Mouse (Mus musculus) right cerebral cortex, postnatal 14 days (tissue): ENCODE data around the gene Mki67.
"Not testable (repeated sequence)": the region's sequence is repeated elsewhere in the genome, so short reads cannot be mapped to it uniquely, and the experiment has no call there.

Experiments used
- DNase-seq: peaks from one replicate; pipeline ENCODE4 v3.0.0; 2022

Gene Mki67

DNA sequence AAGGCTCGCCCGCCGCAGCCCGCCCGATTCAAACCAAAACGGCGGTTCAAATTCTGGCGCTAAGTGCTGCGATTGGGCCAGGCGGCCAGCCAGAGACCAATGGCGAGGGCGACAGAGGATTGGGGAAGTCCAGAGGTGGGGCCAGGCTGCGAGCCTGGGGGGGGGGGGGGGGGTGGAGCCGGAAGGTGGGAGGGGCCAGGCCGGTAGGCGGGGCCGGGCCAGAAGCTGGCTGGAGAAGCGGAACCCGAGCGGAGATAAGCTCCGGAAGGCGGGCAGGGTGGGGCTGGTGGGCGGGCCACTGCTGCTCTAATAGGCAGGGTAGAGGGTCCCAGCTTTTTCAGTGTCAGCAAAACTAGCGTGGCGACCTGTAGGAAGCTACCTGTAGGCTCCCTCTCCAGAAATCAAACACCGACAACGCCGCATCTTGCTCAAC, 300 bp upstream of the Mki67 start:
- peak; percentile 88 for DNase-seq

DNA sequence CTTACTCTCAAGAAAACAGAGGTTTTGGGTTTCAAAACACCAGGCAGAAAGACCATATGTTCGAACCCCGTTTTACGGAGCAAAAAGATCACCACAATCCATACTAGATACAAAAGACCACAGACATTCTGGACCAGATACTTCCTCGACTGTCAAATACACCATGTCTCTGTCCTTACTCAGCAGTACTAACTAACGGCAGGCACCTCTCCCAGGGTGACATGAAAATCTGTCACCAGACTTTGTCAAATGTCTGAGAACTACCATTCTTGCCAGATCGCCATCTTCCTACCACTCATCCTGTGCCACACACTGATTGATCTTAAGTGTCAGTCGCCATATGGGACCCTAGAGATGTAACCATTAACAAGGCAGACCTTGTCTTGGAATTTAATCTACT, 995 bp downstream of the Mki67 start:
- no peak for DNase-seq

DNA sequence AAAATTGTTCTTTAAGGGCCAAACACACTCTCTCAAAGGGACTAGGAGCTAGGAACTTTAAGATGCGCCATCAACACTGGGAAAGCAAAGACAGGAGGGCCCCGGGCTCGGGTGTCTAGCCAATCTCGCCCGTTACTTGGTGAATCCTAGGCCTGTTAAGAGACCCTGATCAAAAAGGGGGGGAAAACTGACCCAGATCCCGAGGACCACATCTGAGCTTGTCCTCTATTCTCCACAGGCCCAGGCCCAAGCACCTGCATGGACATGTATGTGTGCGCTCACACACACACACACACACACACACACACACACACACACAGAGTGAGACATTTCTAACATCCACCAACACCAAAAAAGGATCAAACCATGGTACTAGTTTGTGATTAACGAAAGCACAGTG, 2.8 kb downstream of the Mki67 start:
- DNase-seq, result no peak

DNA sequence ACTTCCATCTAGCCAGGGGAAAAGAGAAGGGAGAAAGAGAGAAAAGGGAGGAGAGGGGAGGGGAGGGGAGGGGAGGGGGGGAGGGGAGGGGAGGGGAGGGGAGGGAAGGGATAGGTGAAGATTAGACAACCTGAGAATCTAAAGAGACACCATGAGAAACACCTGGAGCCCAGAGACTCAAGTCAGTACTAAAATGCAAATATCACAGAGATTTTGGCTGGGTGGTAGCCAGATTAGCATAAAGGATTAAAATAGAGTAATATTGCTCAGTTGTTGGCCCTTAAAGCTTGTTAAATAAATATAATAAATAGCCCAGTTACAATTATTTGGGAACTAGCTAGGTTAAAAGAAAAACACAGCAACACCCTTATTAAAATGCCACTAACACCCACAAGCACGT, 3.6 kb downstream of the Mki67 start:
- no peak for DNase-seq

DNA sequence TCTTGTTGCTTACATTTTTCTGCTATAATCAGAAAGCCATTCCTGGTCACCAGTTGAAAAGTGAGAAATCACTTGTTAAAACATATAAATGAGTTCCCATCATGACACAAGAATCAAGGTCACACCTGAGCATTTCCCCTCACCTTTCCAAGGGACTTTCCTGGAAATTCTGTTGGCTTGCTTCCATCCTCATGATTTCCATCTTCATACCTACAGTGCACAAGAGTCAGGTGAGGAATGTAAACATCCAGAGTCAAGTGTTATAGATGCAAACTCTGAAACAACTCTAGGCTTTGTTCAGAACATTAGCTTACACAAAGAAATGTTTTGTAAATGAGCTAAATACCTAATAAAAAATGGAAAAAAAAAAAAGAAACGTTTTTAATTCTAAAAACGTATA, 5.5 kb downstream of the Mki67 start:
- no peak for DNase-seq

DNA sequence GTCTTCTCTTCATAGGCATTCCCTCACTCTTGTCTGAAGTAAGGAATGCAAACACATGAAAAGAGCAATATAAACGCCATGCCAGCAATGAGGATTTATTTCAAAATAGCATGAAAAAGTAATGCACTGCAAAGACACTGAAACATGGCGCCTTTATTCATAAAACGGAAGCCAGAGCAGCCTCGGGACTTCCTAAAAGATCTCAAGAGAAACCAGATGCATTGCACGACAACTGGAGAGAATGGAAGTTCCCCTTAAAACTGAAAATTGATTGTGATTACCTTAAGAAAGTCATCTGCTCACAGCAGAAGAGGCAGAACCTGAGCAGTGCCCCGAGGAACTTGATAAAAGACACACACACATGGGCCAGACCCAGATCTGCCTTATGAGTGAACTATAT, 10.4 kb downstream of the Mki67 start:
- DNase-seq, result no peak

DNA sequence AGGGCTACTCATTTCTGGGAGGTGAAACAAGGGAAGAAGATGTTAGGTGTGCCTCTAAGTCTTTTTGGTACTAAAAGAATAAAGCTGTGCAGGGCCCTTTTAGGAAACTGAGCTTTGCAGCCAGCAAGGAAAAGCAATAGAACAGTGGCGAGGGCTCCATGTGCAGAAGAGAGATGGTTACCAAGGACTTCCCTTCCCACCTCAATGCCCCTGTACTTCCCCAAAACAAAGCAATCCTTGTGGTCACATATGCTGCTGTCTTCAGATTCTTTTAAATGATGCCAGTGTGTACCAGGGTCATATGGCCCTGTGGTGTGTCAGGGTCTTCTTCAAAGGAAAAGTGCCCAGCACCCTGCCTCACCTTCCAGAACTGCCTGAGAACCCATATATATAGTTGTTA, 11.1 kb downstream of the Mki67 start:
- no peak for DNase-seq

DNA sequence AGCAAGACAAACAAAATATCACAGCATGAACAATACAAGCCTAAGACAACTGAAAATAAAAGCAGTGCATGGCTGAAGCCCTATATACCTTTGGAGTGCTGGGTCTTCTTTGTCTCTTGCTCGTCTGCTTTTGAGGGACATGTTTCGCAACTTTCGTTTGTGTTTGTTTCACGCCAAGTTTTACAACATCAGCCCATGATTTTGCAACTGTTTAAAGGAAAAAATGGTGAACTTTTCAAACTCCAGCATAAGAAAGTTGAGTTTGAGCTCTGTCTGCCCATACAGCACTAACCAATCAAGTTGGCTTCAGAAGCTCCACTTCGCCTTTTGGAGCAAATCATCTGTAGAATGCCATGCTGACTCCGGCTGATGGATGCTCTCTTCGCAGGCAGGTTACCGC, 11.9 kb downstream of the Mki67 start:
- DNase-seq, result no peak

DNA sequence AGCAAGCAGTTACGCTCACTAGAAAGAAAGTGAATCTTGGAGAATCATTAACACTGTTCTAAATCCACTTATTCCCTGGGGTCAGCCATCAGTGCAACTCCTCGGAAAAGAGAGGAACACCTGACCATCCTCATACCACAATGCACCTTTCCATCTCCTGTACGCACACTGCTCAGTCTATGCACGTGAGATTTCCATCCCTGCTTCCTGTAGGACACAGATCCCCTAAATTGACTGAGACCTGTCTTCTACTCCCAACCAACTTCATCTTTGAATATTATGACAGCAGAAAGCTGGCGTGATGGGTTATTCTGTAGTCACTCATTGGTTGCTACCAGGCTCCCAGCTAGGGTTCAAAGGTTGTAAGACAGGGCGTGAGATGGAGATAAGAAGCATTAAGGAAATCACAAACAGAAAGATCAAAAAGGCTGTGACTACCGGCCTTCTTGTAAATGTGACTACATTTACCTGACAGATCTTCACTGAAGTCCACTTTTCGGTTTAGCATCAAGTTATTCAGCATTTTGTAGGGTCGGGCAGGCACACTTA, 12.5 kb downstream of the Mki67 start:
- DNase-seq, result no peak

DNA sequence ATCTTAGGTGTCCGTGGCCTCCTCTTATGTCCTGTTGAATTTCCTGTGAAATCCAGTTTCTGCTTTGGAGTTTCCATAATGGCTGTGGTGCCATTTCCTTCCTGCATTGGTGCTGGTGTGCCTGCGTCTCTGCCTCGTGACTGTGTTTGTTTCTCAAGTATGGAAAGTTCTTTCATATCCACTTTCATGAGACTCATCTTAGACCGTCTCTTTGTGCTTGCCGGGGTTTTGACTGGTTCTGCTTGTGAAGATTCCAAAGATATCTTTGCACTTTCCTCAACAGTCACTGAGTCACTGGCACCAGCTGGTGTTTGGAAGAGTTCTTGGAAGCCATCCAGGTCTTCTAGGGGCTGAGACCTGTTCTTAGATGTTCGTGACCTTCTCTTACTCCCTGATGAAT, 16.8 kb downstream of the Mki67 start:
- DNase-seq, result not testable (repeated sequence)

DNA sequence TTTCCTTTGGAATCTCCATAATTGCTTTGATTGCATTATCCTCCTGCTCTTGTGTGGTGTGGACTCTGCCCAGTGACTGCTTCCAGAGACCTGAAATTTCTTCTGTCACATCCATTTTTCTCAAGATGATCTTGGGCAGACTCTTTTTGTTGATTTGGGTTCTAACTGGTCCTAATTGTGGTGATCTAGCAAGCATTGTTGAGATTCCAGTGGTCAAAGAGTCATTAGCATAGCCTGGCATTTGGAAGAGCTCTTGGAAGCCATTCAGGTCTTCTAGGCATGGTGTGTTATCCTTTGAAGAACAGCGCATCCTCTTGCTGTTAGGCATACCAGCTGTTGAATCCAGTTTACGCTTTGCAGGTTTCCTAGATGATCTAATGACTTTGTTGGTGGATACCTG, 17.8 kb downstream of the Mki67 start:
- DNase-seq, result no peak

DNA sequence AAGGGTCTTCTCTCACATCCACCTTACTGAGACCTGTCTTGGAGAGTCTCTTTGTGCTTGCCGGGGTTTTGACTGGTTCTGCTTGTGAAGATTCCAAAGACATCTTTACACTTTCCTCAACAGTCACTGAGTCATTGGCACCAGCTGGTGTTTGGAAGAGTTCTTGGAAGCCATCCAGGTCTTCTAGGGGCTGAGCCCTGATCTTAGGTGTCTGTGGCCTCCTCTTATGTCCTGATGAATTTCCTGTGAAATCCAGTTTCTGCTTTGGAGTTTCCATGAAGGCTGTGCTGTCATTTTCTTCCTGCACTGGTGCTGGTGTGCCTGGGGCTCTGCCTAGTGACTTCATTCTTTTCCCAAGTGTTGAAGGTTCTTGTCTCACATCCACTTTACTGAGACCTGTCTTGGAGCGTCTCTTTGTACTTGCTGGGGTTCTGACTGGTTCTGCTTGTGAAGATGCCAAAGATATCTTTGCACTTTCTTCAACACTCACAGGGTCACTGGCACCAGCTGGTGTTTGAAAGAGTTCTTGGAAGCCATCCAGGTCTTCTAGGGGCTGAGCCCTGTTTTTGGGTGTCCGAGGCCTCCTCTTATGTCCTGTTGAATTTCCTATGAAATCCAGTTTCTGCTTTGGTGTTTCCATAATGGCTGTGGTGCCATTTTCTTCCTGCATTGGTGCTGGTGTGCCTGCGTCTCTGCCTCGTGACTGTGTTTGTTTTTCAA, 19.0 kb downstream of the Mki67 start:
- not testable (repeated sequence) for DNase-seq

DNA sequence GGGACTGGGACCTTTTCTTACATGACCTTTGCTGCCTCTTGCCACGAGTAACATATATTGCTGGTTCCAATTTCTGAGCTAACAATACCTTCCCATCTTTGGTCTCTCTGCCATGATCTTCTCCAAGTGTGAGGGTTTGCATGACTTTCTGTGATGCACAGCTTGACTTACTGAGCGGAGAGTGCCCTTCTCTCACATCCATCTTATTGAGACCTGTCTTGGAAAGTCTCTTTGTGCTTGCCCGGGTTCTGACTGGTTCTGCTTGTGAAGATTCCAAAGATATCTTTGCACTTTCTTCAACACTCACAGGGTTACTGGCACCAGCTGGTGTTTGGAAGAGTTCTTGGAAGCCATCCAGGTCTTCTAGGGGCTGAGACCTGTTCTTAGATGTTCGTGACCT, 20.0 kb downstream of the Mki67 start:
- no peak for DNase-seq

DNA sequence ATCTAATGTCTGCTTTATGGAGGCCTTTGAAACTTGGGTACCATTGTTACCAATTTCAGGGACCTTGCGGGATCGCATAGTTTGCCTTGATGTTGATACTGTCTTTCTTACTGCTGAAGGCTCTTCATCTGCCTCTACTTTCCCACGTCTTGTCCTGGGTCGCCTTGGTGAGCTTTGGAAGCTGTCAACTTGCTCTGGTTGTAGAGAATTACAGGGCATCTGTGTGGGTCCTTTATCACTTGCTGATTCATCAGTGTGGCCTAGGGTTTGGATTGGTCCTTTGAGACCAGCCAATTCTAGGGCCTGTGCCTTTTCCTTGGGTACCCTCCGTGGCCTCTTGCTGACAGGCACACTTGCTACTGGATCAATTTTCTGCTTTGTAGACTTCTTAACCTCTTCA, 21.4 kb downstream of the Mki67 start:
- DNase-seq, result no peak

DNA sequence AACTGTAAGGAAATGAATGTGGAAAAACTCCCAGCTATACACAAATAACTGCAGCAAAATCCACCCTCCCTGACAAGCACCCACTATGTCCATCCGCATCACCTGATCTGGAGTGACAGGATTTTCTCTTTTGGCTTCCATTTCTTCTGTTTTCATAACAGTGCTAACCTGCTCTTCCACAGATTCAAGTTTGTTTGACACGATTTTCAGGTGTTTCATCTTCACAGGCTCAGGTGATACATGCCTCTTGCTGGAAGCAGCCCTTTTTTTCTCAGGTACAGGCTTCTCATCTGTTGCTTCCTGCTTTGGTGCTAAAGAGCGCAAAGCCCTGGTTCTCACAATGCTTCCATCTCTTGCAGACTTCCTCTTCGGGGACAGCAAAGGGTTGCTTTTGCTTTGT, 22.0 kb downstream of the Mki67 start:
- DNase-seq, result no peak

DNA sequence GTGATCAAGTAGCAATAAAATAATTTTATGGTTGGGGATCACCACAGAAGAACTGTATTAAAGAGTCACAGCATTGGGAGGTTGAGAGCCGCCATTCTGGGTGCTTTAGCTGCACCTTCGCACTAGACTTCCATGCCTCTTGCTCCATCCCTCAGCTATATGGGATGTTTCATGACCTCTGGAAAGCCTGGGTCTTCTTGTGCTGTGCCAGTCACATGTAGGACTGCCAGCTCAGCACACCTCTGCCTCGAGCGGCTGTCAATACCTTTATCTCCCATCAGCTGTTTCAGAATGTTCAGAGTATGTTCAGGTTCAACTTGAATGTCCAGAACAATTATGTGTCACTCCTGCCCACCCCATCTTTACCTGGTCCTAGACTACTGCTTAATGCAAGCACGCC, 24.2 kb downstream of the Mki67 start:
- no peak for DNase-seq

DNA sequence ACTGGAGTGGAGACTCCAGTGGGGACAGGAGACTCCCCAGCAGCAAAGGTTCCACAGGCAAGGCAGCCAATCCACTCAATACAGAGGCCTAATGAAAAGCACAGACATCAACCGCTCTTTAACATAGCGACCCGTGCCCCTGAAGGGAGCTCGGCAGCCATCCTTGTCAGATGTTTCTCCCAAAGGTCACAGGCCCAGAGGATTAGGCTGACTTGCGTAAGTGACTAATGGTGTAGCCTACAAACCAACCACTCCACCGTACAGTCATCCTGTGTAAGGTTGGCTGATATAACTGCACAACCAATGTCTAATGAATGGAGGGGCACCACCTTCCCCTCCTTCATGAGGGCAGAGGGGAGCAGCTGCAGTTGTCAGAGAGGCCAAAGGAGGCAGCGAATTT, 26.8 kb downstream of the Mki67 start:
- DNase-seq, result no peak

DNA sequence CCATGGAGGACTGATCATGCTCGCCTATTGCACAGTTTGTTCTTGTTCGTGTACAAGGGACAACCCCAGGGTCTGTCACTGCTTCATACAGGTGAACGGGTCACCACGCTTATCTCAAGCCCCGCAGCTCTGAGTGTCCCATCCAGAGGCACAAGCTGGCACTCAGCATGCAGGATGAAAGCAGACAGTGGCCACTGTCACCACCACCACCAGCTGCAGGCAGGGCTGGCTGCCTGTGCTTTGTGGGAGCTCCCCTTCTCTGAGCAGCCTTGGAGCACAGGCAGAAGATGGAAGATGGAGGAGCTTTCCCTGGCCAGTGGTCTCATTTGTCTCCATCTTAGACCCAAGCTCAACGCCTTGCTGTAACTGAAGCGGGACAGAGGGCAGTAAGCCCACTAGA, 31.2 kb downstream of the Mki67 start:
- no peak for DNase-seq

DNA sequence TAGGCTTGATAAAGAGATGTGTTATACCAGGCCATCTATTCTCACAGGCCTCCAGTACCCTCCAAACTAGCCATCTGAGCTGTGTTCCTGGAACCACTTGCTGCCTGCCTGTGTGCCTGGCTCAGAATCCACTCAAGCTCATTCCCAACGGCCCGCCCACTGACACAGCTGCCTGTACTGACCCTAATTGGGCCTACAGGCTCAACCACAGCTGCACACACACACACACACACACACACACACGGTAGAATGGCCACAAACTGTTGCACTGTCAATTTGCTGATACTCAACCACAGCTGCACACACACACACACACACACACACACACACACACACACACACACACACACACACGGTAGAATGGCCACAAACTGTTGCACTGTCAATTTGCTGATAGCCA, 32.1 kb downstream of the Mki67 start:
- DNase-seq, result not testable (repeated sequence)

DNA sequence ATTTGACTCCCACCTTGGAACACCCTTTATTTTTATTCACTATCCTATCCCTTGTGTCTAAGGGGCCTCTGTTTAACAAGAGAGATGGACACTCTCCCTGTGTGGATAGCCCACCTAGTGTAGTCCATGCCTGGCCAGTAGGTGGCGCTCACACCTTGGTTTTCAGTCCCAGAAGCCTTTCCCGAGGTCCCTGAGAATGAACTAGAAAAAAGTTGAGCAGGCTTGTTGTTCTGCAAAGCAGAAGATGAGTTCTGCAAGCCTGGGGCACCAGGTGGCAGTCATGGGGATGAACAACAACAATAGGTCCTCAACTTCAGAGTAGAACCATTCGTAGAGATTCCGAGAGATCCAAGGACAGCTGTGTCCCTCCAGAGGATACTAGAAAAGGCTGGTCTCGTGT, 35.8 kb downstream of the Mki67 start:
- DNase-seq, result peak; percentile 72

DNA sequence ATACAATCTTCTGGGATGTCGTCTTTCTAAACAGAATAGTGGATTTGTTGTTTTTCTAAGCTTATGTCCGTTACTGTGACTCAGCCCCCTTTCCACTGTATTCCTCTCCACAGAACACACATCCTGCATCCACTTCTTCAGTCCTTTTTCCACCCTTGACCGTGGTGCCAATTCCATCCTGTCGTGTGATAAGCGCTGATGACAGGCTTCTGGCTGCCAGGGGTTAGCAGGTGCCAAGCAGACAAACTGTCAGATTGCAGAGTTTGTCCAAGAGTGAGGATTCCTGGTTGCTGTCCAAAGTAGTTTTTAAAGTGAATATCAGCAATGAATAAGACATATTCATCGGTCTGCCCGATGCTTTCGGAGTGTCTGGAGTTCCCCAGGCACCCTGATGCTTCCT, 39.4 kb downstream of the Mki67 start:
- no peak for DNase-seq

DNA sequence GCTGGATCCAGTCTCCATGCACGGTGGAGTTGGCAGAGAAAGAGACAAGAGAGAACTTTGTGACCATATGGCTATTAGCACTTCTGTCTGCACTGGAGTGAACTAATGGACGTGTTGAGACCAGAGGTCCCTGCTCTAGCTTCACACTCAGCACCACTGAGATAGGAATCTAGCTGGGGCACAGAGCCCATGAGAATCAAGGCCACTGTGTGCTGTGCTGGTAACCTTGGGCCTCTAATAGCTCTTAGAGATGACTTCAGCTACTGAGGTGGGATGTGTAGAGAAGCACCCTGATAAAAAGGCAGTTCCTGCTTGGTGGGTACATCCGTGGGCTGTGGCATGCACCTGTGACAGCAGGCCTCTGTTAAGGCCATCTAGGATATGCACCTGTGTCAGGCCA, 42.6 kb downstream of the Mki67 start:
- DNase-seq, result no peak

DNA sequence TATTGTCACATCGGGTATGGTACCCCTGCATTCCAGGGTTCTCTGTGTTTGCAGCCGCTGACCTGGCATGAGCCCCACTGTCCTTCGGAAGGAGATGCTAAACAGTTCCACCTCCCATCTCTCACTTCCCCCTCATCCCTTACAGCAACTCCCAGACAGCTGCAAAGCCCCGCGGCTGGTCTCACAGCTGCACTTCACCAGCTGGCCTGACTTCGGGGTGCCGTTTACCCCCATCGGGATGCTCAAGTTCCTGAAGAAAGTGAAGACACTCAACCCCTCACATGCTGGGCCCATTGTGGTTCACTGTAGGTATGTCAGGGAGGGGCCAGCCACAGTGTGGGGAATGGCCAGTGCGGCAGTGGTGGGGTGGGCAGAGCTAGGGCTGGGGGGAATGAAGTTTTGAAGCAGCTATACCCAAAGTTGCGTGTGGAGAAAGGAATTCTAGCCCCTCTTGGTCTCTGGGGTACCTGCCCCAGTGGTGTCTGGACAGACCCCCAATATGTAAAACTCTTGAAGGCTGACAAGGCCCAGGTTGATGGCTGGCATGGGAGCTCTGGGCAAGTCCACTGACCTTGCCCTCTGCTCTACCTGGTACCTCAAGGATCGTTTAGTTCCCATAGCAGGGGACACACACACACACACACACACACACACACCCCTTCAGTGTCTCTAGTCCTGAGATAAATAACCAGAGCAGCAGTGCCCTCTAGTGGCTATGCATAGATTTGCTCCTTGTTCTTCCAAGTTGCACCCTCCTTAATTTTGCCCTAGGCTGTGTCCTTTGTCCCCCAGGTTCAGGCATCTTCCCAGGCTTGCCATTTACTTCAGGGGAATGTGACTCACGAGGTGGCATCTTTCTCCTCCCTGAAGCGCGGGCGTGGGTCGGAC, 47.1 kb downstream of the Mki67 start:
- DNase-seq, result peak; percentile 64

DNA sequence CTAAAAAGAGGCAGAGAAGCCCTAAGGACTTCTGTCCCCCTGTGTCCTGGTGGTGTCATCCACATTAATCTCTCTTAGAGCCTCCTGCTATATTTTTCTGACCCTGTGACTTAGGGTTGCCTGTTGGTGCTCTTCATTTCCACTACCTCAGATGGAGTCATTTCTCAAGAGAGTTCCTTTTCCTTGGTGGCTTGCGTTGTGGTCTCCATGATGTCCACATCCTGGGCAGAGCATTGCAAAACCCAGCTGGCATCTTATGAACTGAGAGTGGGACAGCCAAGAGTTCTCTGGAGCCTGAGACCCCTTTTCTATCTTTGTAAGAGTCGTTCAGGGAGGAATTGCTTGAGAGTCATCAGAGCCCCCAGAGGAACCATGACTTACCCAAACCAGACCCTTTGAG, 49.8 kb downstream of the Mki67 start:
- DNase-seq, result no peak
